Mouse (Mus musculus) layer of hippocampus, adult 2 months (tissue): ENCODE measurements at regions not wholly inside any gene's neighbourhood (a gene's known extent, or its start where the extent isn't known, plus 50 kb on each side); places are given as distances from the start of the nearest gene placed in this dataset.

Source experiments
- DNase-seq, 2 experiments: peaks; one replicate each; pipeline ENCODE4 v3.0.0; 2022; ENCODE audit warnings: low spot score in 2 of 2
- H3K27ac ChIP-seq: fragments of 200-600 bp; 2 replicates; pipeline ENCODE4 v1.8.1; 2022
- H3K4me3 ChIP-seq: fragments of 200-600 bp; 2 replicates; pipeline ENCODE4 v1.8.1; 2022; ENCODE audit warnings: mild to moderate bottlenecking
- CTCF ChIP-seq: fragments of 200-600 bp; conservative IDR thresholded peaks from 2 replicates; pipeline ENCODE4 v1.8.1; 2022; ENCODE audit warnings: antibody characterized with exemption, mild to moderate bottlenecking, moderate library complexity

DNA sequence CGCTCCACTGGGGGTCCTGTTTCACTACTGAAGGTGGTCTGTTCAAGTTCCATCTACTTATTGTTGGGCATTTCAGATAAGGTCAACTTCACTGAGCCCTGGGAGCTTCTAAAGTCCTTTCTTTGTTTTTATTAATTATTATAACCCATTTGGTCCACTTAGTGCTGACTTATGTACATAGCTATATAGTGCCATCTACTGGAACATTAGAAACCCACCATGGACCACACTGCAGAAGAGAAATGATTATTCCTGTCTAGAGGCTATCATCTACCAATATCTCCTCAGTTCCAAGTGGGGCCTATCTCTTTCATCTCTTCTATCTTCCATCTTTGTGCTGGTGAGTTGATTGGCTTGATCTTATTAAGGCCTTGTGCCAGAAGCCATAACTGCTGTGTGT is 294.8 kb downstream of the Gm9008 start:
- H3K4me3 ChIP-seq, result no peak overlapping the region
- peak; percentile 3 to 16 for DNase-seq
- H3K27ac ChIP-seq, result no peak overlapping the region
- peak; percentile 78 for TF ChIP-seq CTCF
